Mouse (Mus musculus) stomach, postnatal 0 days (tissue): ENCODE results near the gene Rae1.

Source experiments
- CTCF ChIP-seq: IDR thresholded peaks from 2 replicates; pipeline ENCODE4 v1.5.1; 2016; ENCODE audit warnings: antibody characterized with exemption, low read depth, mild to moderate bottlenecking, moderate library complexity
- EP300 ChIP-seq: optimal IDR thresholded peaks from 2 replicates; pipeline ENCODE3; 2016; ENCODE audit warnings: antibody characterized with exemption

DNA sequence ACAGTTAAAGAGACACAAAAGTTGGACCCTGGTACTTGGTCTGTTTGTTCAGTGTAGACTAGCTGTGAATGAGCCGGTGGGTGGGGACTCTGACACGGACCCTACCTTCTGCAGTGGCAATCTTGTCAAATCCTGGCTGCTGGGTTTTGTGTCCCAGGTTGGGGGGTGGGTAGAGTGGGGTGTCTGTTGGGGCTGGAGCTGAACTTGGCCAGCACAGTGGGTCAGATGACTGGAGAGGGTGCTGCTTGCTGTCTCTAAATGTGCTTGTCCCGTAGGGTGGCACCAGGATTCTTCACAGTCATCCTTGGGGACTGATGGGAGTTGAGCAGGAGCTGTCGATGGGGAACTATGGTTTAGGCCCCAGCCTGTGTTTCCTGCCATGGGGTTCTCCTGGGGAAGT lies 24.0 kb downstream of the Rae1 start:
- TF ChIP-seq EP300 (no peak), CTCF (no peak)
